Mouse (Mus musculus) brain, embryonic 14.5 days (tissue): Measurements from ENCODE around the gene Gm12184.
"Not testable (repeated sequence)": the region's sequence is repeated elsewhere in the genome, so short reads cannot be mapped to it uniquely, and the experiment has no call there.

ENCODE experiments used
- CTCF ChIP-seq: fragments of 200-500 bp; IDR thresholded peaks from 2 replicates; pipeline ENCODE4 v1.5.1; 2012; ENCODE audit warnings: inconsistent platforms, mild to moderate bottlenecking, moderate library complexity, borderline replicate concordance; ENCODE audit not compliant: insufficient read depth, insufficient read length; ENCODE audit errors: extremely low read depth
- POLR2A ChIP-seq: fragments of 200-500 bp; IDR thresholded peaks from 2 replicates; pipeline ENCODE4 v1.6.1; 2012; ENCODE audit warnings: mild to moderate bottlenecking, inconsistent platforms, borderline replicate concordance; ENCODE audit not compliant: poor library complexity, insufficient read depth, insufficient read length, severe bottlenecking; ENCODE audit errors: extremely low read depth

DNA sequence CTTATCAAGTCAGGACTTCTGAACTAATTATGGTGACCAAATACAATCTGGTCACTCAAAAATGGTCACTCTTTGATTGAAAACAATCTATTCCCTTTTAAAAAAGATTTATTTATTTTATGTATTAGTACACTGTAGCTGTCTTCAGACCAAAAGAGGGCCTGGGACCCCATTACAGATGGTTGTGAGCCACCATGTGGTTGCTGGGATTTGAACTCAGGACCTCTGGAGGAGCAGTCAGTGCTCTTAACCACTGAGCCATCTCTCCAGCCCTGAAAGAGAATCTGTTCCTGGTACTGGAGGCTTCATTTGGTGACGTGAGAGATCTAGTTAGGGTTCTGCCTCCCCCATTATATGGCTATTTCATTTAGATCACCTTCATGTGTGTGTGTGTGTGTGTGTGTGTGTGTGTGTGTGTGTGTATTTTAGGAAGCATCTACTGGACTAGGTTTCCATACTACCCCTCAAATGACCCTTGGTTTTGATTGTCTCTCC lies 48.9 kb upstream of the Gm12184 start:
- TF ChIP-seq POLR2A, CTCF: not testable (repeated sequence)
